Mouse (Mus musculus) lung, adult 2 months (tissue): Measurements from ENCODE around the gene Dcn.

ENCODE experiments used
- CTCF ChIP-seq: fragments of 200-500 bp; IDR thresholded peaks from 2 replicates; pipeline ENCODE4 v1.5.1; 2011; ENCODE audit warnings: mild to moderate bottlenecking, low read length, control low read depth; ENCODE audit not compliant: insufficient read depth
- POLR2A ChIP-seq: fragments of 200-500 bp; IDR thresholded peaks from 2 replicates; pipeline ENCODE4 v1.6.1; 2011; ENCODE audit warnings: low read depth, mild to moderate bottlenecking, control low read depth, low read length, borderline replicate concordance; ENCODE audit errors: extremely low read depth

DNA sequence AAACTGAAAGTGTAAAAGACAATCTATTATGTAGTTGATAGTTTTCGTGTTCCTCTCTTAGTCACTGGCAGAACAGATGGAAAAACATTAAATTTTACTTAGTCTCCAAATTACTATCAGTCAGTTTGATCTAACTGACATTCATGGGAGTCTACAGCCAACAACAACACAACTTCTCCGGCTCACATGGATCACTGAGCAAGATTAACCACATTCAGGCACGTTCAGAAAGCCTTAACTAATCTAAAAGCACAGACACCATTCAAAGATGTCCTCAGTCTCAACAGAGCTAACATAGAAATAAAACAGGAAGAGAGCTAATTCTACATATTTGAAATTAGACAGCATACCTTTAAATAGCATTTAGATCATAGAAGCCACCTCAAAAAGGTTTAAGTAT is 12.6 kb upstream of the Dcn start:
- TF ChIP-seq CTCF (no peak), POLR2A (no peak)
